Mouse (Mus musculus) neural tube, embryonic 15.5 days (tissue): Measurements from ENCODE around the gene Dcun1d2. TPM values are rescaled to one million over a fixed set of nuclear protein-coding genes. Genes with fewer than 3 reads are reported as not detected.

Experiments used
- ATAC-seq: fragments of 200-750 bp; cut with Nextera tagmentation; 2 replicates; pipeline ENCODE4 v1.8.0; 2017; ENCODE audit warnings: mild to moderate bottlenecking, moderate TSS enrichment, moderate library complexity; ENCODE audit not compliant: low FRiP score
- H3K27ac ChIP-seq: fragments of 300-500 bp; sonication (generic); replicated peaks from 2 replicates; pipeline ENCODE4 v1.5.1; 2015; ENCODE audit warnings: mild to moderate bottlenecking, inconsistent platforms
- H3K27me3 ChIP-seq: fragments of 300-500 bp; sonication (generic); replicated peaks from 2 replicates; pipeline ENCODE4 v1.6.1; 2015; ENCODE audit warnings: inconsistent platforms
- H3K36me3 ChIP-seq: fragments of 300-500 bp; sonication (generic); 2 replicates; pipeline ENCODE4 v1.6.1; 2015; ENCODE audit warnings: inconsistent platforms
- H3K4me1 ChIP-seq: fragments of 300-500 bp; sonication (generic); 2 replicates; pipeline ENCODE4 v1.6.1; 2015; ENCODE audit warnings: inconsistent platforms
- H3K4me2 ChIP-seq: fragments of 300-500 bp; sonication (generic); 2 replicates; pipeline ENCODE4 v1.6.1; 2015; ENCODE audit warnings: inconsistent platforms, mild to moderate bottlenecking, moderate library complexity
- H3K4me3 ChIP-seq: fragments of 300-500 bp; sonication (generic); replicated peaks from 2 replicates; pipeline ENCODE4 v1.5.1; 2015; ENCODE audit warnings: mild to moderate bottlenecking, inconsistent platforms
- H3K9ac ChIP-seq: fragments of 300-500 bp; sonication (generic); replicated peaks from 2 replicates; pipeline ENCODE4 v1.6.1; 2015; ENCODE audit warnings: mild to moderate bottlenecking, inconsistent platforms
- H3K9me3 ChIP-seq: fragments of 300-500 bp; sonication (generic); replicated peaks from 2 replicates; pipeline ENCODE4 v1.6.1; 2016; ENCODE audit warnings: inconsistent platforms
- WGBS: fragments of 180-500 bp; shearing (Covaris S2); methylation state at CpG from one replicate; pipeline ENCODE4 v1.1.7; 2015; ENCODE audit warnings: mixed read lengths; 5-methylcytosine and 5-hydroxymethylcytosine counted together
- polyA plus RNA-seq: library from polyadenylated mRNA; unstranded; fragments of >200 nt; fragmentation: Nextera tagmentation; extraction: Ambion mirVana; gene quantifications from 2 replicates; pipeline ENCODE4 v1.2.1, GENCODE M21; 2015

The Dcun1d2 gene
- polyA plus RNA-seq, 1 experiment from 2014 or later, result 32.9 TPM

DNA sequence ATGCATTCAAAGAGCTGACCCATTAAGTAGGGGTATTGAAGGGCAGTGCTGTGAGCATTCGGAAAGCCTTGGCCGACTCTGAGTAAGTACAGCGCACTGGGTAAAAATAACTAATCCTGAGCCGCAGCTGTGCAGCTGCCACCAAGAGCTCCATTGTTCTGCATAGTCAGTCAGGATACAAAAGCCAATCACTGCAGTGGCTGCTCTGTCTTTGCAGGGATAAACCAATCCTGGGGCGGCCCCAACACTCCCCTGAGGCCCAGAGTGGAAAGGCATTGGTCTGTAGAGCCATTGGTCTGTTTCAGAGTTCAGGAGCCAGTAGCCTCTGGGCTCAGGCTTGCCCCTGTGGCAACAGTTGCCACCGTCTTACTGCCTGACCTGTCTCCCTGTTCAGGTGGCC is 61.6 kb downstream of the Dcun1d2 start:
- H3K9me3 ChIP-seq, result no peaks in the 10 kb centered on the region
- ATAC-seq, result no peak
- no peak overlapping the region for H3K27ac ChIP-seq
- H3K4me2 ChIP-seq, result no peak overlapping the region
- H3K4me1 ChIP-seq, result no peaks in the 10 kb centered on the region; the same call in 1 of the 2 replicates
- no peak overlapping the region for H3K9ac ChIP-seq
- no peak overlapping the region for H3K4me3 ChIP-seq
- H3K27me3 ChIP-seq, result no peaks in the 10 kb centered on the region
- WGBS, result 48% methylated on average over 6 of the region's 6 CpGs
- H3K36me3 ChIP-seq, result no peaks in the 10 kb centered on the region

DNA sequence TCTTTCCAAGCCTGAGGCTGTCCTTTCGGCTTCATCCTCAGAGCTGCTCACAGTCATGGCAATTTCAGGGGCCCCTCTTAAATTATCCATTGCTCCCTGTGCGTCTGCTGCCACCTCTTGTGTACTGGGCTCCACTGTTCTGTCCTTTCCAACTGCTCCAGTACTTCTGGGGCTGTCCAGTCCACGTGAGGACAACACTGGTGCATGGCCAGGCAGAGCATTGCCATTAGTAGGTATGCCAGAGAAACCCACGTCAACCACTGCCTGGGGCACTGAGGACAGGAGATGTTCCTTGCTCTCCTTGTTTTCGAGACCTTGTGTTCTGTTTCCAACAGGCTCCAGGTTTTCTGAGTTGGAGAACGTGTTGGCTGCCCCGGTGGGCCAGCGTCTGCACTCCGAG is 63.5 kb downstream of the Dcun1d2 start:
- H3K27ac ChIP-seq, result no peak overlapping the region
- H3K4me1 ChIP-seq, result no peaks in the 10 kb centered on the region; the same call in 1 of the 2 replicates
- H3K4me2 ChIP-seq, result no peak overlapping the region
- no peak overlapping the region for H3K4me3 ChIP-seq
- no peaks in the 10 kb centered on the region for H3K9me3 ChIP-seq
- H3K27me3 ChIP-seq, result no peaks in the 10 kb centered on the region
- no peak overlapping the region for H3K9ac ChIP-seq
- 82% methylated on average over 9 of the region's 9 CpGs for WGBS
- no peaks in the 10 kb centered on the region for H3K36me3 ChIP-seq
- no peak for ATAC-seq

DNA sequence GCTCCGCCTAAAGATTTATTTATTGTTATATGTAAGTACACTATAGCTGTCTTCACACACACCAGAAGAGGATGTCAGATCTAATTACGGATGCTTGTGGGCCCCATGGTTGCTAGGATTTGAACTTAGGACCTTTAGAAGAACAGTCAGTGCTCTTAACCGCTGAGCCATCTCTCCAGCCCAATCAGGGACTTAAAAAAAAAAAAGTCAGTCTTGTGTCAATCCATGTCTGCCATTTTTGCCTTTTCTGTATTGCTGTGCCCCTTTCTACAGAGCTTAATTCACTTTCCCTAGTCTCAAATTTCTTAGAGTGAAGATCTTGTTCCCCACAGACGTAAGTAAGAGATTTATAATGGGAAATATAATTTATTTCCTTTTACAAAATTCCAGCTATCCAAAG is 69.5 kb downstream of the Dcun1d2 start:
- H3K27ac ChIP-seq, result no peak overlapping the region
- ATAC-seq, result no peak
- H3K4me3 ChIP-seq, result no peak overlapping the region
- no peak overlapping the region for H3K4me2 ChIP-seq
- no peaks in the 10 kb centered on the region for H3K36me3 ChIP-seq
- peaks cover 5% of the 10 kb centered on the region; the same call in 1 of the 2 replicates for H3K4me1 ChIP-seq
- H3K27me3 ChIP-seq, result no peaks in the 10 kb centered on the region
- no peaks in the 10 kb centered on the region for H3K9me3 ChIP-seq
- H3K9ac ChIP-seq, result no peak overlapping the region
- WGBS, result 90% methylated on average over 4 of the region's 4 CpGs

DNA sequence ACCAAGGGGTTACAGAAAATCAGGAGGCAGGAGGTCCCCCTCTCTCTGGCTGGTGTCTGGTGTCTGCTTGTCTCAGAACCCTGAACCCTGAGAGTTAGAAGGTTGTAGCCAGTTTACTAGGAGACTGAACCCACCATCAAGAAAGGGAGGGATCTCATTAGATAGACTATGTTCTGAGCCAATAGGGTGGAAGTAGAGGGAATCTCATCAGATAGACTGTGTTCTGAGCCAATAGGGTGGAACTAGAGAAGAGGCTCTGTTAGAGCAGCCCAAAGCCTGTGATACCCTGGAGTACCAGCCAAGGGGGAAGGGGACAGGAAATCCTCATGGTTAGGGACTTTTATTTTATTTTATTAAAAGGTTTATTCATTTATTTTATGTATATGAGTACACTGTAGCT is 69.9 kb downstream of the Dcun1d2 start:
- no peak overlapping the region for H3K4me2 ChIP-seq
- H3K27ac ChIP-seq, result no peak overlapping the region
- ATAC-seq, result no peak

DNA sequence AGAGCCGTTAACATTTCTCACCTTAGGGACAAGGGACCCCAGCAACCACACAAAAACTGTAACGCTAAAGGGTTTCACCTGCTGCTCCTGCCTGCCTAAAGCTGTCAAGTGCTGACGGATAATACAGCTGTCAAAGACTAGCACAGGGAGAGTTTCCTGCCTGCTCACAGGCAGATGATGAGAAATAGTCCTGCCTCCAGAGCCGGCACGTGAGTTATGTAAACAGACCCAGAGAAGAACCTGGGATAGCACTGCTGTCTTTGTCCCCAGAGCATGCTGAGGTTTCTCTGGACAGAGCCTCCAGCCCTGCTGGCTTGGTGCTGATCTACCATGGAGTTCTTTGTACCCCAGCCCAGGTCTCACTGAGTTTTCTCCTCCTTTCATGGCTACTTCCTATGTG is 70.8 kb downstream of the Dcun1d2 start:
- no peak for ATAC-seq
- H3K4me1 ChIP-seq, result peaks cover 10% of the 10 kb centered on the region
- no peaks in the 10 kb centered on the region for H3K36me3 ChIP-seq
- no peaks in the 10 kb centered on the region for H3K9me3 ChIP-seq
- no peak overlapping the region for H3K9ac ChIP-seq
- H3K27ac ChIP-seq, result no peak overlapping the region
- no peak overlapping the region for H3K4me3 ChIP-seq
- H3K27me3 ChIP-seq, result no peaks in the 10 kb centered on the region
- 52% methylated on average over 5 of the region's 5 CpGs for WGBS
- no peak overlapping the region for H3K4me2 ChIP-seq

More for the DNA sequence above, 69.9 kb downstream of the Dcun1d2 start:
- H3K36me3 ChIP-seq, result no peaks in the 10 kb centered on the region
- H3K4me3 ChIP-seq, result no peak overlapping the region
- no peaks in the 10 kb centered on the region for H3K27me3 ChIP-seq
- H3K9ac ChIP-seq, result no peak overlapping the region
- H3K4me1 ChIP-seq, result peaks cover 10% of the 10 kb centered on the region
- H3K9me3 ChIP-seq, result no peaks in the 10 kb centered on the region

DNA sequence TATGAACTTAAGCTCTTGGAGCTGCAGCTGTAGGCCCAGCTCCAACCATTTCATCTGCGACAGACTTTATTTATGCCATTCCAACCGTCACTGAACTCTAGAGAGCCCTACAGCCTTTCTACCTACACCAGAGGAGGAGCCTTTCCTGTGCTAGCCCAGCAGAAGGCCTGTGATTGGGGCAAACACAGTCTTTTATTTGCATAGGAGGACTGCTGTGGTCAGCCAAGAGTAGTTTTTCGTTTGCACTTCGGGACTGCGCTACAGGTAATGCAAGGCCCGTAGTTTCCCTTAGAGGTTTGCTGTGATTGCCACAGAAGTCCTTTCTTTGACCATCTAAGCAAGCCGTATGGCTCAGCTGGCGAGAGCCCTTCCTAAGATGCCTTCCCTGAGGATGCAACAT is 71.5 kb downstream of the Dcun1d2 start:
- Histone ChIP-seq H3K4me1 (peaks cover 10% of the 10 kb centered on the region), H3K27ac (no peak overlapping the region), H3K27me3 (no peaks in the 10 kb centered on the region), H3K36me3 (no peaks in the 10 kb centered on the region), H3K4me2 (no peak overlapping the region), H3K9ac (no peak overlapping the region), H3K4me3 (no peak overlapping the region), H3K9me3 (no peaks in the 10 kb centered on the region)
- WGBS, result 55% methylated on average over 8 of the region's 8 CpGs
- ATAC-seq, result no peak

DNA sequence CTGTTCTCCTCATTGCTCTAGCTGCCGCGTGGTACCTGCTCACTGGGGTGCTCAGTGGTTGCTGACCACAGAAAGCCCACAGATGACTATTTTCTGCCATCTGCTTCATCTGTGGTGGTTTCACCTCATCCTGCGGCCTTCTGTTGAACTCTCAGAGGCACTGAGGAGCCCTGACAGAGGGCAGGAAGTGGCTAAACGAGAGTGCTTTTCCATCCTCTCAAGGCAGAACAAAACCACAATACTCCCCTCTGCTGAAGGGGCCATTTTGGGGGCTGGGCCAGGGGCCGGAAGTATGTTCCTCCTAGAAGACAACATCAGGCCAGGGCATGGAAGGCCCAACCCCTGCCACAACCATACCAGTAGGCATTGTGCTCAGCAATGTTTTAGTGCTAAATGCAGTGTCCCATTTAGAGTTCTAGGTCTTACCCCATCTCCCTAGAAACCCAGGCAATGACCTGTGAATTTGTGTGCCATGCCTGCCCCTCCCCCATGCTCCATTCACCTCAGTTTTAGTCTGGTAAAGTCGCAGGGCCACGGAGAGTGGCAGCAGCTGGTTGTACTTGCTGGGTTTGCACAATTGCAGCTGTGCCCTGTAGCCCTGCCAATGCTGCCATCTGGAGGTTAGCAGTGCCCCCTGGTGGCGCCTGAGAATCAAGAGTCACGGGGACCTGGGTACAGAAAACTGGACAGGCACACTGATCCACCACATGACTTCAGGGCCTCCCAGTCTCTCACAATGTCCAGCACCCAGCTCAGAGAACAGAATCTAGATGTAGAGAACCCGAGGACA is 74.3 kb downstream of the Dcun1d2 start:
- Histone ChIP-seq H3K27ac (no peak overlapping the region), H3K4me2 (peak overlapping the region; percentile 50; the same call in 1 of the 2 replicates), H3K4me1 (peaks cover 10% of the 10 kb centered on the region), H3K27me3 (no peaks in the 10 kb centered on the region), H3K4me3 (no peak overlapping the region), H3K9me3 (no peaks in the 10 kb centered on the region), H3K9ac (no peak overlapping the region), H3K36me3 (no peaks in the 10 kb centered on the region)
- 27% methylated on average over 10 of the region's 10 CpGs for WGBS
- peak; percentile 78 for ATAC-seq

DNA sequence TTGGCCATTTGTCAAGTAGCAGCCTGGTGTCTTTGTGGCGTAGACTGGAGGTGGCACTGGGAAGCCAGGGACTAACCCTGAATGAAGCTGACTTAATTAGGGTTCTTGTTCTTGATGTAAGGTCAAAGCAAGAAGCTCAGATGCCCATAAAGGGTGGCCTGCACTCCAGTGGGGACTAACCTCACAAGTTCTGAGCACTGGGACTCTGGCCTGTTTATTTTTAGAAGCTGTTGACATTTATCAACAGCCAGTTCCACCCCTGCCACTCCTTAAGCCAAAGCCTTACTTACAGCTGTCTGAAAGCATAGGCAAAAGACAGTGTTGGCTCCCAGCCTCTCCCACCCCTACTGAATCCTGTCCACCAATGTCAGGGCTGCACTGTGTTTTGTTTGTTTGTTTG is 78.2 kb downstream of the Dcun1d2 start:
- Histone ChIP-seq H3K27ac (no peak overlapping the region), H3K4me1 (peaks cover 10% of the 10 kb centered on the region), H3K4me3 (no peak overlapping the region), H3K27me3 (no peaks in the 10 kb centered on the region), H3K9me3 (no peaks in the 10 kb centered on the region), H3K9ac (no peak overlapping the region), H3K36me3 (no peaks in the 10 kb centered on the region), H3K4me2 (no peak overlapping the region)
- 42% methylated on average over 1 of the region's 1 CpGs for WGBS
- no peak for ATAC-seq

DNA sequence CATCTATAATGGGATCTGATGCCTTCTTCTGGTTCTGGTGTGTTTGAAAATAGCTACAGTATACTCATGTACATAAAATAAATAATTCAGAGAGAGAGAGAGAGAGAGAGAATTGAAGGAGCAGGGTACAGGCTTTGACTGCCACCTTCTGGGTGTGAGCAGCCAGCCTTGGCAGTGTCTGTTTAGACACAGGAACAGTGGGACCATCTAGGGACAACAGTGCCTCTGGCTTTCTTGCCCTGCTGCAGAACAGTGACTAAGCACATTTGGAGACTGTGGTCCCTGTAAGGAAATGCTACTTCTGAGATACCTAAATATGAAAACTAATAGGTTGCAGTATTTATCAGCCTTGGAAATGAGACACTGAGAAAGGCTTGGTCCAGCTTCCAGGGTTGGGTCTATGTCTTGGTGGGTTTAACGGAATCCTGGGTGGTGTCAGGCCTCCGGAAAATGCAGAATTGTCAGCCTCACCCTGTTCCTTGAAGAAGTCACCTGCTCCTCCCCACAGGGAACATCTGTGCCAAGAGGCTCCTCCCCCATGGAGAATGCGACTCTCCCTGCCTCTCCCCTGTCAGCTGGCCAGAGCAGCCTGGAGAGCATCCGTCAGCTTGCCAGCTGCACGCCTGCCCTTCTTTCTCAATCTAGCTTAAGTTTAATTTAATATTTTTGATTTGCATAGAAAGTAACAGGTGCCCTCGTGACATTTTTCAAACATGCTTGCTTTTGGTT is 79.1 kb downstream of the Dcun1d2 start:
- H3K4me1 ChIP-seq, result peaks cover 7% of the 10 kb centered on the region
- no peaks in the 10 kb centered on the region for H3K36me3 ChIP-seq
- no peaks in the 10 kb centered on the region for H3K27me3 ChIP-seq
- H3K4me2 ChIP-seq, result no peak overlapping the region
- H3K9ac ChIP-seq, result no peak overlapping the region
- H3K4me3 ChIP-seq, result no peak overlapping the region
- no peak for ATAC-seq
- 52% methylated on average over 6 of the region's 6 CpGs for WGBS
- no peaks in the 10 kb centered on the region for H3K9me3 ChIP-seq
- no peak overlapping the region for H3K27ac ChIP-seq

DNA sequence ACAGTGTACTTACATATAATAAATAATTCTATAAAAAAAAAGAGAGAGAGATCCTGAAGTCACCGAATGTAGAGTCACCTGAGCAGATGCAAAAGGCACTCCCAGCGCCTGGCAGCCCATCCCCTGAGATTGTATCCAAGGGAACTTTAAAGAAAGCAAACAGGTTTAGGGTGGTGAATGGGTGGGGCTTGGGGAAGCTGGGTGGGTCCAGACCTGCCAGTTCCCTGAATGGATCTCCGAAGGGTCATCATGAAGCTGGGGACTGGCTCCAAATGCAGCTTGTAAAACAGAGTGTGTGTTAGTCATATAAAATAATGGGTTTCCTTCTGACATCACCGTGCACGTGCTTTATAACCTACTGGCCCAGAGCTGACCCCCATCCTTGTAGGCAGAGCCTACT is 81.6 kb downstream of the Dcun1d2 start:
- no peak overlapping the region for H3K9ac ChIP-seq
- no peak for ATAC-seq
- WGBS, result 33% methylated on average over 5 of the region's 5 CpGs

More for the DNA sequence above, 81.6 kb downstream of the Dcun1d2 start:
- H3K27ac ChIP-seq, result no peak overlapping the region
- no peak overlapping the region for H3K4me3 ChIP-seq
- no peak overlapping the region for H3K4me2 ChIP-seq
- H3K36me3 ChIP-seq, result no peaks in the 10 kb centered on the region
- no peaks in the 10 kb centered on the region for H3K9me3 ChIP-seq
- peaks cover 22% of the 10 kb centered on the region for H3K27me3 ChIP-seq
- H3K4me1 ChIP-seq, result peaks cover 2% of the 10 kb centered on the region
